Mouse (Mus musculus): ENCODE measurements around the gene Nfib. TPM values are rescaled to one million over a fixed set of nuclear protein-coding genes. Genes with fewer than 3 reads are reported as not detected.

Gene Nfib
- total RNA-seq, 2 experiments from 2014 or later: 79.7 to 96.6 TPM

GRCm38 (mm10) chr4:82605034-82605784, 100.3 kb downstream of the Nfib start:
- intact Hi-C loops (cut with DNase I): no loop called here
- no peak for DNase-seq (ENCODE audit: low spot score in 2 of 2)

- intact Hi-C loops (cut with DNase I): no loop called here
- no peak for DNase-seq (ENCODE audit: low spot score in 2 of 2)
These were observed 101.0 kb downstream of the Nfib start for GRCm38 (mm10) chr4:82604501-82604900.

- intact Hi-C loops (cut with DNase I): no loop called here
- no peak for DNase-seq (ENCODE audit: low spot score in 2 of 2)
These were observed 104.9 kb downstream of the Nfib start for GRCm38 (mm10) chr4:82600636-82601035.

GRCm38 (mm10) chr4:82598436-82598835, 107.1 kb downstream of the Nfib start:
- intact Hi-C loops (cut with DNase I): no loop called here
- DNase-seq (ENCODE audit: low spot score in 2 of 2): no peak

- no peak for DNase-seq (ENCODE audit: low spot score in 2 of 2)
- intact Hi-C loops (cut with DNase I): no loop called here
These were observed 111.6 kb downstream of the Nfib start for GRCm38 (mm10) chr4:82593681-82594666.

GRCm38 (mm10) chr4:82592086-82593030, 113.2 kb downstream of the Nfib start:
- intact Hi-C loops (cut with DNase I): no loop called here
- peak; percentile 36 to 45 for DNase-seq (ENCODE audit: low spot score in 2 of 2)

- peak; percentile 39 to 58 for DNase-seq (ENCODE audit: low spot score in 2 of 2)
- intact Hi-C loops (cut with DNase I): no loop called here
These were observed 116.1 kb downstream of the Nfib start for GRCm38 (mm10) chr4:82589345-82589890.

GRCm38 (mm10) chr4:82588718-82589117, 116.8 kb downstream of the Nfib start:
- intact Hi-C loops (cut with DNase I): no loop called here
- no peak for DNase-seq (ENCODE audit: low spot score in 2 of 2)

GRCm38 (mm10) chr4:82587146-82587870, 118.2 kb downstream of the Nfib start:
- DNase-seq (ENCODE audit: low spot score in 2 of 2): no peak
- intact Hi-C loops (cut with DNase I): no loop called here

GRCm38 (mm10) chr4:82586637-82587036, 118.9 kb downstream of the Nfib start:
- DNase-seq (ENCODE audit: low spot score in 2 of 2): no peak
- intact Hi-C loops (cut with DNase I): no loop called here

- no peak for DNase-seq (ENCODE audit: low spot score in 2 of 2)
These were observed 120.0 kb downstream of the Nfib start for GRCm38 (mm10) chr4:82585536-82585935.

GRCm38 (mm10) chr4:82585056-82585455, 120.5 kb downstream of the Nfib start:
- no peak for DNase-seq (ENCODE audit: low spot score in 2 of 2)
- intact Hi-C loops (cut with DNase I): no loop called here

More at GRCm38 (mm10) chr4:82585536-82585935, 120.0 kb downstream of the Nfib start:
- intact Hi-C loops (cut with DNase I): no loop called here

- DNase-seq (ENCODE audit: low spot score in 2 of 2): no peak
- intact Hi-C loops (cut with DNase I): no loop called here
These were observed 121.0 kb downstream of the Nfib start for GRCm38 (mm10) chr4:82584548-82584947.

GRCm38 (mm10) chr4:82573291-82573605, 132.3 kb downstream of the Nfib start:
- intact Hi-C loops (cut with DNase I): no loop called here
- no peak for DNase-seq (ENCODE audit: low spot score in 2 of 2)

GRCm38 (mm10) chr4:82572410-82573290, 132.9 kb downstream of the Nfib start:
- DNase-seq (ENCODE audit: low spot score in 2 of 2): no peak
- intact Hi-C loops (cut with DNase I): no loop called here

GRCm38 (mm10) chr4:82558816-82559215, 146.7 kb downstream of the Nfib start:
- intact Hi-C loops (cut with DNase I): no loop called here
- DNase-seq (ENCODE audit: low spot score in 2 of 2): no peak

- intact Hi-C loops (cut with DNase I): no loop called here
These were observed 149.8 kb downstream of the Nfib start for GRCm38 (mm10) chr4:82555673-82556171.

GRCm38 (mm10) chr4:82553658-82554057, 151.9 kb downstream of the Nfib start:
- intact Hi-C loops (cut with DNase I): no loop called here
- no peak for DNase-seq (ENCODE audit: low spot score in 2 of 2)

More at GRCm38 (mm10) chr4:82555673-82556171, 149.8 kb downstream of the Nfib start:
- DNase-seq (ENCODE audit: low spot score in 2 of 2): peak in 1 of 2 experiments; percentile 31

Data from left cerebral cortex, postnatal 36 days (tissue).